Mouse (Mus musculus) c-Kit-positive CD71-positive TER-119-positive erythroid progenitor cells, embryonic 14.5 days (primary cell): ENCODE measurements around the gene Dscam.

Experiments used
- DNase-seq: peaks from one replicate; pipeline ENCODE4 v3.0.0-alpha.2; 2013; ENCODE audit warnings: low spot score

Gene Dscam

DNA sequence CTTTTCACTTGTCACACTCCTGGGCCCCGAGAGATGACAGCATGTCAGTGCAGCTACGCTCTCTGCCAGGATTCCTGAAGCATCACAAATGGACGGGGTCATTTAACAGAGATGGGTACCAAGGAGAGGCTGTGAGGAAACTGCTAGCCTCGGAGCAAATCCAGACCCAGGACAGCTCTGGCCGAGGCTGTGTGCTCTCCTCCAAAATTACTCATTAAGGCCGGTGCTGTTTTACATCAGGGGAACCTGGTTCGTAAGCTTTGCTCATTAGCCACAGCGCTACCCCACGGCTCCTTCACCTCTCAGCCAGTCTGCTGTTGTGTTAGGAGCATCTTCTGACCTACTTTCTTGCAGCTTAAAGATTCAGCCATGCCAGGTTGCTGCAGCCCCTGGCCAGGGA lies 449.3 kb downstream of the Dscam start:
- DNase-seq = no peak

- no peak for DNase-seq
Measured at GRCm38 (mm10) chr16:96720666-96721065, 449.9 kb downstream of the Dscam start.

GRCm38 (mm10) chr16:96718221-96718620 lies 452.3 kb downstream of the Dscam start:
- DNase-seq = peak; percentile 5

DNA sequence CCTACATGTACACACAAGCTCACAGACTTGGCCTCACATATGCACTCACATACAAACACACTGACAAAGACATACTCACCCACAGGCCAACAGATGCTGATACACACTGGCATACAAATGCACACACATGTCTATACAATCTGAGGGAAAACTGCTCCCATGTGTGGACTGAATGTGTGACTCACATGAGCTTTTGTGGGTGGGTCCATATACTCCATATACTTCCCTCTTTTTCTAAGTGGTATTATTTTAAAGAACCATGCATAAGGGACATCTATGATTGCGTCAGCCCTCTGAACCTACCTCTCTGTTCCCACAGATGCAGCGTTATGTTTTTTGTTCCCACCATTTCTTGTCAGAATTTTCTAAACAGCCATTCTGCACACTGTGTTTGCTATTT lies 453.9 kb downstream of the Dscam start:
- no peak for DNase-seq

DNA sequence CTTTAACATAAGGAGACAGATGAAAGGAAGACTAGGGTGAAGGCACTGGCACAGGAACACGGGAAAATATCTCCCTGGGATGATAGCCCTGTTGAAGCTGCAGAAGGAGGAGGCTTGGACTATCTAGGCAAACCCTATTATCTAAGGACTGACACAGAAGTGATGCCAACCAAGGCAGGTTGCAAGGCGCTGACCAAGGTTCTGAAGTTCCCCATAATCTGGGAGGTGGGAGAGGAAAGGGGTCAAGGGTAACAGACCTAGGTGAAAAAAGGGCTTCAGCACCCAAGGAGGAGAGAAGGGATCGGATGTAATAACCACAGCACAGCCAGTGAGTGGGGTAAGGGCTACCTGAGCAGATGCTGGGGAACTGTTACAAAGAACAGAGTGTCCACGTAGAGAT lies 458.6 kb downstream of the Dscam start:
- DNase-seq = no peak

- DNase-seq = no peak
Measured at GRCm38 (mm10) chr16:96700551-96700950, 470.0 kb downstream of the Dscam start.

- no peak for DNase-seq
Measured at GRCm38 (mm10) chr16:96695882-96696281, 474.7 kb downstream of the Dscam start.

GRCm38 (mm10) chr16:96691576-96691975 lies 479.0 kb downstream of the Dscam start:
- DNase-seq = no peak

GRCm38 (mm10) chr16:96690052-96690451 lies 480.5 kb downstream of the Dscam start:
- no peak for DNase-seq

DNA sequence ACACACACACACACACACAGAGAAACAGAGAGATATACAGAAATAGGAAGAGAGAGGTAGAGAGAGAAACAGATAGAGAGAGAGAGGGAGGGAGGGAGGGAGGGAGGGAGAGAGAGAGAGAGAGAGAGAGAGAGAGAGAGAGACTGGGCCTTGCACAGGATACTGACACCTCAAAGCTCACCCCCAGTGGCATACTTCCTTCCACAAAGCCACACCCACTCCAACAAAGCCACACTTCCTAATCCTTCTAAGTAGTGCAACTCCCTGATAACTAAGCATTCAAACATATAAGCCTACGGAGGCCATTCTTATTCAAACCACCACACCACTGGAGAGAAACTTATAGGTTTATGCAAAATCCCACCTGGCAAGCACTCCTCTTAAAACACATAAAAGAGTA lies 481.1 kb downstream of the Dscam start:
- no peak for DNase-seq

DNA sequence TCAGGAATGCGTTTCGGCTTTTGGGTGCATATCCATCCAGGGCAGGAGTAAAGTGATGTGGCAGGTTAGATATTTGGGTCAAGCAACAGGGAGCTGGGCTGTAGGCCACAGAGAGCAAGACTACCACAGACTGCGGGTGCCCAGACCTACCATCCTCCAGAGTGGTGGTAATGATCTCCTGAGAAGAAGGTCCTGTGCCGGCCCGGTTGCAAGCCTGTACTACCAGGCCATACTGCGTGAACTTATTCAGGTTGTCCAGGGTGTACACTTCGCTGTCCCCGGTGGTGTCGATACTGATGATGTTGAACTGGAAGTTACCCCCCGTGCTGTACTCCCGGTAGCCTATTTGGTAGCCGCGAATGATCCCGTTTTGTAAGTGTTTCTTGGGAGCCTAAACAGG lies 485.5 kb downstream of the Dscam start:
- no peak for DNase-seq

DNA sequence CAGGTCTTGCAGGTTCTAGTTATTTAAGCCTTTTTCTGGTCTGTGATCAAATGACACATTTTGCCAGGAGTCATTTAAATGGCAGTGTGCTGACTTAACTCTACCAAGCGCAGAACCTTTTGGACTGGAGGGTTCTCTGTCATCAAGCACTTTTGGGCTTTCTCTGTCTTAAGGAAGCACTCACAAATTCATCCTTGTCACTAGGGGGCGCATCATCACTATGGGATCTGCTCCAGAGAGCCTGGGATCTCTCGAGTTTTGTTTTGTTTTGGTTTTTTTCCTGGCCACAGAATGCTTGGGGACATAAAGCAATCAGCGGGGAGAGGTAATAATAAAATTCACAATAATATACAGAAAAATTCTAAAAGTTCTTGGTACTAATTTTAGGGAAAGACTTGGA lies 486.0 kb downstream of the Dscam start:
- DNase-seq = peak; percentile 10

- DNase-seq = no peak
Measured at GRCm38 (mm10) chr16:96682289-96682972, 488.1 kb downstream of the Dscam start.

GRCm38 (mm10) chr16:96679981-96680380 lies 490.6 kb downstream of the Dscam start:
- DNase-seq = no peak

DNA sequence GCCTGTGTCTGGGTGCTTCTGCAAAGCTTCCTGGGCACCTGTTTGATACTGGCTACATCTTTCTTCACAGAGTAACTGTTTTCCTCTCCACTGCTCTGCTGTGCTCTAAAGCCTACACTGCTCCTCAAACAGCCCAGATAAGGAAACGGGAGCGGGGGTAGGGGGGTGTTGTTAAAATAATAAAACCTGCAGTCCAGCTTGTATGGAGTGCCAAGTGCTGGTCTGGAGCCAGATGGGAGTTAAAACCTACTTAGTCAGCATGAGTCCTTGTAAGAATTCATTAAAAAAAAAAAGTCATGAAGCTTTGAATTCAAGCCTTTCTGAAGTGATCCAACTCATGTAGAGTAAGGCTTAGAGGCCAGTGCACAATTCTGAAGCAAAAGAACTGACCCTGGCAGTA lies 493.1 kb downstream of the Dscam start:
- DNase-seq = no peak

- no peak for DNase-seq
Measured at GRCm38 (mm10) chr16:96676663-96677062, 493.9 kb downstream of the Dscam start.

DNA sequence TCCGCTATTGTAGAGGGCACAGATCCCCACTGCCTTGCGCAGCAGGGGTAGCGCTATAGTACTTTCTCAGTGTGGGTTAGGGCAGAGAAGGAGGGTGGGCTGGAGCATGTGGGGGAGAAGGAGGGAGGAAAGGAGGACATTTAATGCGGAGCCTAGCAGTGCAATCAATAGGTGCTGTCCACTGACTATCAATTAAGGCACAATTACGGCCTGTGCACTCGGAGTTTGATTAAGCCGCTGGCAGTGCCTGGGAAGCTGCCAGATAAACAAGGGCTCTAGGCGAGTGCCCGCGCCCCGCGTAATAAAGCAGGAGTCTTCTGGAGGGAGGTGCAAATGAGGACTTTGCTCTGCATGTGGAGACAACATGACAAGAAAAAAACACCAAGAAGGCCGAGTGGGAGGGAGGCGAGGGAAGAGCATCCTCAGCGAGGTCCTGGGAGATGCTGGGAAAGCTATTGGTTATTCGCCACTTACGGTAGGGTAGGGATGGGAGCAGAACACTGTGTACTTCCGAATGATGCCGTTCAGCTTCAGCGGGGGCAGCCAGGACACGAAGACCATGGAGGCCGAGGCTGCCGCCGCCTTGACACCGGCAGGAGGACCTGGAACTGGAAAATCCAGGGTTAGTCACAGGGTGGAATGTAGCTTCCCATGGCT lies 497.2 kb downstream of the Dscam start:
- DNase-seq = no peak

DNA sequence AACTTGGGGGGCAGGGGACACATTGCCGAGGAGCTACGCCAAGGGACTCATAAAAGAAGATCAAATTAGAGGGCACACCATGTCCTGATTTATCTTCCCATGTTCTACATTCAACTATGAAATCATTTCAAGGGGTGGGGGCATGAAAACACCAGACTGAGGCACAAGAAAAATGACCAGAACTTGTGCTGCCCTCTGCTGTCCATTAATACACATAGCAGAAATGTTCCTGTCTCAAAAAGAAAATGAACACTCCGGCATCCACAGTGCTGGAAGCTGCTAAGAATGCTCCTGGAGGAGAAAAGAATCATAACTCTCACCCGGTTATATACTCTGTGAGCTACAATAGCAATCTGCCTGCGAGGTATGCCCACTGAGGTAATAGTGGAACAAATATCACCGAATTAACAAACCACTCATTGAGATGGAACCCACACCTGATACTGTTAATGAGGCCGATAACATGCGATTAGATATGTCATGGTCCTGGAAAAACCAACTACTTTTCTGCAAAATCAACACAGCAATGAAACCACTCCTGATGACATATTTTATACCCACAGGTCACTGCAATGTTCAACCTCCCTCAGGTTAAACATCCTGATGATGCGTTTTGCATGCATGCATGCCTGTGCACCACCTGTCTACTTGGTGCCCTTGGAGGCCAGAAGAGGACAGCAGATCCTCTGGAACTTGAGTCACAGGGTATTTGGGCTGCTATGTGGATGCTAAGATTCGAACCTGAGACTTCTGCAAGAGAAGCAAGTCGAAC lies 498.8 kb downstream of the Dscam start:
- peak; percentile 9 for DNase-seq

DNA sequence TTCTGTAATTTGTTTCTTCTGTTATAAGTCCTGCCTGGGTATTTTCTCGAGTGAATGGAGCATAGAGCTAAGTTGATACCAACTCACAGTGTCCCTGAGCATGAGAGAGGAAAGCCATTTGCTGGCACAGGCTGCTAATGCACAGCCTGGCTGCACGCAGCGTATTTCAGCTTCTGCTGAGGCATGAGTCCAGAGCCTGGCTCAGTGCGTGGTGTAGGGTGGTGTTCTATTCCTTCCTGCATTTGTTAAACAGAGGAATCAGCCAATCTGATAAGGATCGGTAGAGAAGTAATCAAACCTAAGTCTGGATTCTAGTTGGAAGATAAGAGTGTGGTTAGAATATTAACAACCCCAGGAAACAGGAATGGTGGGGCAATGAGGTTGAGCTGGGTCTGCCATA lies 500.8 kb downstream of the Dscam start:
- no peak for DNase-seq

DNA sequence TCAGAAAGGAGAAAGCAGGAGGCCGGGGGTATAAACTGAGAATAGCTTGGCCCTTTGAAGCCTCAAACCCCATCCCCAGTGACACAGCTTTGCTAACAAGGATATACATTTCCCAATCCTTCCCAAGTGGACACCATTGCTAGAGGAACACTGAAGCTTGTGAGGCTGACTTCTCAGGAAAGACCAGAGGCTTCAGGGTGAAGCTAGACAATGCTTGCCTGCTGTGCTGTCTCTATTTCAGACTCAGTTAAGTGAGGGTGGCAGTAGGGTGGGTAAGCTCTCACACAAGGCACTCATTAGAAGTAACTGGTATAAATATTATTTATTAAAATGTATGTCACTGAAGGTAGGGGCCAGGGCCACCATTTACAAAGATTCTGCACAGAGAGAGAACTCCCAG lies 502.1 kb downstream of the Dscam start:
- DNase-seq = no peak

DNA sequence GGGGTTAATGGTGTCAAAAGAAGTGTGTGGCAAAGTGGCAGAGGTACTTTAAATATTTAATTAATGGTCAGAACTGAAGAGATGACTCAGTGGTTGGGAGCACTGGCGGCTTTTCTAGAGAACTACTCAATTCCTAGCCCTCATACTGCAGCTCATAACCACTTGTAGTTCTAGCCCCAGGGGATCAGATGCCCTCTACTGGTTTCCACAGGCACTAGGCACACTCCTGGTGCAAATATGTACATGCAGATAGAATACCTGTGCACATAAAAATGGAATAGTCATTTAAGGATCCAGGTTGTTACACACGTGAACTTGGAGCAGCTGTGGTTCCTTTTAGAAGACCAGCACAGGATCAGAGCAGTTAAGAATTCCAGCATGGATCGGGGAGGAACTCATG lies 509.5 kb downstream of the Dscam start:
- DNase-seq = no peak

DNA sequence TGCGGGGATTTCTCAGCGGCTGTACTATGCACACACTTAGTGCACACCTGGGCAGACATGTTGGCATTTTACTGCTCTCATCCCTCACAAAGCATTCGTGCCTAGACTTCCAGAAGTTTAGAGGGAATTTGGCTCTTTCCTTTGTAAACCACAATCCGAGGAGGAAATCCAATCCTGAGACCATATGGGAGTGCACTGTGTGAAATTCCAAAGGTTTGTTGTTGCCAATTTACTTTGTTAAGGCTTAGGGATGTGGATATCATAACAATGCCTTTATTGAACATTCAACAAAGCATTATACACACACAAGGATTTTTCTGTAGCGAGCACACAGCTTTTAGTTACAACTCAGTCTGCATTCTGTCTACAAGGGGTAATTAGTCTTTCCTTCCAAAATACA lies 511.3 kb downstream of the Dscam start:
- DNase-seq = no peak

DNA sequence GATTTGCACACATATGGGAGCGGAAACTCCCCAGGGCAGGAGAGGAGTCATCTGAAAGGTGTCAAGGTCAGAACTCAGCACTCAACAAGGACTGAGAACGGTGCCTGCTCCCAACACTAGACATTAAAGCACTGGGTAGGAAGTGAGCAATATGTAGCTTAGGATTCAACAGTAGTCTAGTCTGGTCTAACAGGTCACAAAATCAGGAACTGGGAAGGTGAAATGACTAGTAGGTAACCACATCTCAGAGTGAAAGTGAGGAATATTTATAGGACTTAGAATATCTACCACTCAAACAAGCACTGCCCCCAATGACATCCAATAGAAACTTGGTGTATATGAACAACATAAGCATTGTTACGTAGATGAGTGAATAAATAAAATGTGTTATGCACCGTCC lies 515.0 kb downstream of the Dscam start:
- no peak for DNase-seq
